Mouse (Mus musculus) thymus, adult 2 months (tissue): ENCODE results near the gene Sord. TPM values are rescaled to one million over a fixed set of nuclear protein-coding genes. Genes with fewer than 3 reads are reported as not detected.
"Not testable (repeated sequence)": the region's sequence is repeated elsewhere in the genome, so short reads cannot be mapped to it uniquely, and the experiment has no call there.

Experiments
- DNase-seq: peaks from one replicate; pipeline ENCODE4 v3.0.0; 2021
- H3K27ac ChIP-seq: fragments of 200-500 bp; 2 replicates; pipeline ENCODE4 v1.5.1; 2012; ENCODE audit warnings: low read length, control low read depth; ENCODE audit not compliant: control insufficient read depth, insufficient read depth
- H3K27me3 ChIP-seq: fragments of 200-500 bp; 2 replicates; pipeline ENCODE4 v1.6.1; 2012; ENCODE audit warnings: mild to moderate bottlenecking, low read length, moderate library complexity, mixed read lengths; ENCODE audit not compliant: control insufficient read depth, insufficient read depth
- H3K36me3 ChIP-seq: fragments of 200-500 bp; 2 replicates; pipeline ENCODE4 v1.6.1; 2012; ENCODE audit warnings: mild to moderate bottlenecking, low read length, moderate library complexity; ENCODE audit not compliant: control insufficient read depth, insufficient read depth
- H3K4me1 ChIP-seq: fragments of 200-500 bp; replicated peaks from 2 replicates; pipeline ENCODE4 v1.6.1; 2012; ENCODE audit warnings: low read length; ENCODE audit not compliant: control insufficient read depth, insufficient read depth
- H3K4me3 ChIP-seq: fragments of 200-500 bp; 2 replicates; pipeline ENCODE4 v1.5.1; 2012; ENCODE audit warnings: mild to moderate bottlenecking, low read length, control low read depth, moderate library complexity; ENCODE audit not compliant: control insufficient read depth, insufficient read depth
- CTCF ChIP-seq: fragments of 200-500 bp; IDR thresholded peaks from 2 replicates; pipeline ENCODE4 v1.5.1; 2012; ENCODE audit warnings: mild to moderate bottlenecking, control low read depth, low read length, moderate library complexity, borderline replicate concordance; ENCODE audit not compliant: control insufficient read depth, poor library complexity, insufficient read depth; ENCODE audit errors: extremely low read depth
- POLR2A ChIP-seq: fragments of 200-500 bp; IDR thresholded peaks from 2 replicates; pipeline ENCODE4 v1.6.1; 2012; ENCODE audit warnings: mild to moderate bottlenecking, low read length, control low read depth, moderate library complexity; ENCODE audit not compliant: control insufficient read depth, poor library complexity, insufficient read depth; ENCODE audit errors: extremely low read depth
- WGBS: fragments of 180-500 bp; shearing (Covaris S2); methylation state at CpG from one replicate; pipeline ENCODE4 v1.1.7; 2018; 5-methylcytosine and 5-hydroxymethylcytosine counted together
- polyA plus RNA-seq: library from polyadenylated mRNA; depleted of rRNA; stranded (reverse); fragments of >200 nt; gene quantifications from 2 replicates; pipeline ENCODE4 v1.2.3, GENCODE M21; 2012

Gene Sord
- polyA plus RNA-seq, 1 experiment = 19.0 TPM

GRCm38 (mm10) chr2:122201501-122201900 is 33.0 kb upstream of the Sord start:
- no peak for TF ChIP-seq POLR2A
- TF ChIP-seq CTCF = no peak
- Histone ChIP-seq H3K27ac (no peak overlapping the region), H3K27me3 (no peaks in the 10 kb centered on the region), H3K4me1 (no peaks in the 10 kb centered on the region), H3K4me3 (no peak overlapping the region), H3K36me3 (no peaks in the 10 kb centered on the region)
- 95% methylated on average over 1 of the region's 1 CpGs for WGBS
- no peak for DNase-seq

GRCm38 (mm10) chr2:122206440-122207107 is 28.0 kb upstream of the Sord start:
- H3K4me3 ChIP-seq = no peak overlapping the region
- no peaks in the 10 kb centered on the region for H3K27me3 ChIP-seq
- 73% methylated on average over 2 of the region's 2 CpGs for WGBS
- no peak overlapping the region for H3K27ac ChIP-seq
- no peaks in the 10 kb centered on the region for H3K4me1 ChIP-seq
- TF ChIP-seq POLR2A = no peak
- TF ChIP-seq CTCF = no peak
- no peaks in the 10 kb centered on the region for H3K36me3 ChIP-seq
- DNase-seq = no peak

DNA sequence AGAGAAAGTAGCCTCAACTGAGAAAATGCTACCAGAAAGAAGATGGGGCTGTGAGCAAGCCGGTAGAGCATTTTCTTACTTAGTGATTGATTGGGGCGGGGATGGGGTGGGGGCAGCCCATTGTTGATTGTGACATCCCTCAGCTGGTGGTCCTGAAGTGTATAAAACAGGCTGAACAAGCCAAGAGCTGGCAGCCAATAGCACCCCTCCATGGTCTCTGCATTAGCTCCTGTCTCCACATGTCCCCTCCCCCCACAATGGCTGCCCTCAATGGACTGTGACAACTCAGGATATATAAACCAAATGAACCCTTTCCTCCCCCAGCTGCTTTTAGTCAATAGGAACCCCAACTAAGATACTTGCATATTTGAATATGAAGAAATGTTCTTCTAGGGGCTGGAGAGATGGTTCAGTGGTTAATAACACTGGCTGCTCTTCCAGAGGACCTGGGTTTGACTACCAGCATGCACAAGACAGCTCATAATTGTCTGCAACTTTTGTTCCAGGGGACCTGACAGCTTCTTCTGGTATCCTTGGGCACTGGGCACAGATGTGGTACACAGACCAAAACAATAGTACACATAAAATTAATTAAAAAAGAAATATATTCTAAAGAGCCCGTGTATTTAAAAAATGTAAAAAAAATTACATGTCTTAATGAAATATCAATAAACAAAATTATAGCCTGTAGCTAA is 23.9 kb upstream of the Sord start:
- TF ChIP-seq POLR2A (no peak), CTCF (no peak)
- Histone ChIP-seq H3K27ac (no peak overlapping the region), H3K4me3 (no peak overlapping the region), H3K36me3 (no peaks in the 10 kb centered on the region), H3K27me3 (no peaks in the 10 kb centered on the region), H3K4me1 (no peaks in the 10 kb centered on the region)
- no peak for DNase-seq
- 100% methylated on average over 3 of the region's 3 CpGs for WGBS

- over 99% methylated on average over 4 of the region's 4 CpGs for WGBS
- H3K27ac ChIP-seq, H3K4me1 ChIP-seq, DNase-seq, H3K27me3 ChIP-seq, H3K4me3 ChIP-seq, H3K36me3 ChIP-seq: not testable (repeated sequence)
Observed at GRCm38 (mm10) chr2:122217075-122217474, 17.5 kb upstream of the Sord start.

GRCm38 (mm10) chr2:122218234-122218633 is 16.3 kb upstream of the Sord start:
- Histone ChIP-seq H3K27ac (no peak overlapping the region), H3K27me3 (no peaks in the 10 kb centered on the region), H3K4me1 (no peaks in the 10 kb centered on the region), H3K36me3 (no peaks in the 10 kb centered on the region), H3K4me3 (no peak overlapping the region)
- TF ChIP-seq CTCF (no peak), POLR2A (no peak)
- 7% methylated on average over 2 of the region's 2 CpGs for WGBS
- no peak for DNase-seq

GRCm38 (mm10) chr2:122221378-122221777 is 13.2 kb upstream of the Sord start:
- Histone ChIP-seq H3K27me3 (no peaks in the 10 kb centered on the region), H3K4me3 (no peak overlapping the region), H3K36me3 (no peaks in the 10 kb centered on the region), H3K4me1 (no peaks in the 10 kb centered on the region), H3K27ac (no peak overlapping the region)
- 86% methylated on average over 4 of the region's 4 CpGs for WGBS
- no peak for TF ChIP-seq CTCF
- no peak for TF ChIP-seq POLR2A
- no peak for DNase-seq
